33 mouse cellular contexts compared by ENCODE assay signal in genomic region chr2:103406239-103406638, GRCm38 (mm10). TPM values are rescaled to one million over a fixed set of nuclear protein-coding genes. Genes with fewer than 3 reads are reported as not detected.
"Had no signal": no experiment of that assay in that cellular context is flagged by ENCODE, and none has a peak within 500 bp of the region (broad histone marks: within the 10 kb centered on the region; RNA-seq: fewer than 3 reads in every experiment).

No protein-coding gene starts in this region.

- H3K9ac ChIP-seq: limb, embryonic 12.5 days; limb, embryonic 13.5 days; limb, embryonic 15.5 days; liver, embryonic 12.5 days; liver, embryonic 13.5 days; liver, embryonic 14.5 days; liver, embryonic 15.5 days; liver, postnatal 0 days; lung, embryonic 14.5 days; lung, embryonic 15.5 days; midbrain, embryonic 12.5 days; midbrain, embryonic 13.5 days; midbrain, embryonic 15.5 days had no signal

- H3K4me2 ChIP-seq: limb, embryonic 12.5 days; limb, embryonic 13.5 days; limb, embryonic 15.5 days; liver, embryonic 11.5 days; liver, embryonic 12.5 days; liver, embryonic 13.5 days; liver, embryonic 15.5 days; lung, embryonic 14.5 days; lung, embryonic 15.5 days; midbrain, embryonic 11.5 days; midbrain, embryonic 12.5 days; midbrain, embryonic 13.5 days; midbrain, embryonic 15.5 days had no signal

- H3K27me3 ChIP-seq: limb, embryonic 12.5 days; limb, embryonic 13.5 days; limb, embryonic 15.5 days; liver, embryonic 12.5 days; liver, embryonic 13.5 days; lung, embryonic 15.5 days; midbrain, embryonic 12.5 days; midbrain, embryonic 13.5 days; midbrain, embryonic 15.5 days had no signal

- H3K4me1 ChIP-seq: limb, embryonic 10.5 days; limb, embryonic 12.5 days; limb, embryonic 13.5 days; limb, embryonic 15.5 days; liver, embryonic 12.5 days; liver, embryonic 13.5 days; liver, embryonic 15.5 days; lung, embryonic 15.5 days; megakaryocyte, embryonic 14.5 days; midbrain, embryonic 12.5 days; midbrain, embryonic 13.5 days; midbrain, embryonic 15.5 days had no signal

- H3K9me3 ChIP-seq: limb, embryonic 10.5 days; limb, embryonic 12.5 days; limb, embryonic 13.5 days; limb, embryonic 15.5 days; liver, embryonic 12.5 days; liver, embryonic 13.5 days; liver, embryonic 15.5 days; lung, embryonic 15.5 days; midbrain, embryonic 10.5 days; midbrain, embryonic 12.5 days; midbrain, embryonic 13.5 days; midbrain, embryonic 15.5 days had no signal

- H3K36me3 ChIP-seq: limb, embryonic 10.5 days; limb, embryonic 12.5 days; limb, embryonic 13.5 days; limb, embryonic 15.5 days; liver, embryonic 12.5 days; liver, embryonic 13.5 days; liver, embryonic 15.5 days; lung, embryonic 15.5 days; midbrain, embryonic 10.5 days; midbrain, embryonic 12.5 days; midbrain, embryonic 13.5 days; midbrain, embryonic 15.5 days had no signal

- H3K4me3 ChIP-seq: limb, embryonic 10.5 days; limb, embryonic 12.5 days; limb, embryonic 13.5 days; limb, embryonic 15.5 days; liver, embryonic 12.5 days; liver, embryonic 13.5 days; liver, embryonic 15.5 days; lung, embryonic 15.5 days; megakaryocyte, embryonic 14.5 days; midbrain, embryonic 10.5 days; midbrain, embryonic 12.5 days; midbrain, embryonic 13.5 days; midbrain, embryonic 15.5 days; myocyte had no signal

- DNase-seq: left cerebral cortex, postnatal 4 days; liver; liver, embryonic 13.5 days; liver, postnatal 0 days; lung, adult 18-20 months; lung, adult 2 months; lung, embryonic 14.5 days; lung, postnatal 10 days; lung, postnatal 14 days; lung, postnatal 36 days; lung, postnatal 4 days; midbrain, embryonic 14.5 days had no signal

- H3K27ac ChIP-seq: limb, embryonic 10.5 days; limb, embryonic 12.5 days; limb, embryonic 13.5 days; limb, embryonic 15.5 days; liver, embryonic 12.5 days; liver, embryonic 13.5 days; liver, embryonic 14.5 days; liver, embryonic 15.5 days; lung, embryonic 15.5 days; macrophage; midbrain, embryonic 10.5 days; midbrain, embryonic 12.5 days; midbrain, embryonic 13.5 days; midbrain, embryonic 15.5 days had no signal

- ATAC-seq: liver, embryonic 12.5 days; liver, postnatal 0 days; lung, postnatal 0 days; midbrain, embryonic 13.5 days; midbrain, embryonic 15.5 days; midbrain, embryonic 16.5 days had no signal

RNA-seq across cellular contexts. Expression of gene Elf5, which starts 5.2 kb away (rescaled TPM):
- polyA plus RNA-seq: limb, embryonic 12.5 days; liver, adult 2 months; liver, embryonic 11.5 days; liver, embryonic 12.5 days; liver, postnatal 0 days; macrophage; midbrain, embryonic 10.5 days; midbrain, embryonic 11.5 days; midbrain, embryonic 13.5 days; midbrain, embryonic 14.5 days; midbrain, embryonic 15.5 days; midbrain, embryonic 16.5 days; midbrain, postnatal 0 days; myocyte had no signal
